Mouse (Mus musculus) myocyte (in vitro differentiated cells): ENCODE results near the gene Vmn1r60. TPM values are rescaled to one million over a fixed set of nuclear protein-coding genes. Genes with fewer than 3 reads are reported as not detected.
"Not testable (repeated sequence)": the region's sequence is repeated elsewhere in the genome, so short reads cannot be mapped to it uniquely, and the experiment has no call there.

Experiments used
- H3K27me3 ChIP-seq: one replicate; pipeline ENCODE4 v1.6.1; 2011; ENCODE audit not compliant: control insufficient read depth, insufficient read depth, insufficient read length
- H3K36me3 ChIP-seq: one replicate; pipeline ENCODE4 v1.6.1; 2011; ENCODE audit not compliant: control insufficient read depth, insufficient read depth
- H3K4me2 ChIP-seq: one replicate; pipeline ENCODE4 v1.6.1; 2011; ENCODE audit warnings: low read depth, control low read depth
- H3K4me3 ChIP-seq: one replicate; pipeline ENCODE4 v1.5.1; 2011; ENCODE audit warnings: mild to moderate bottlenecking, control low read depth, moderate library complexity
- H3K79me2 ChIP-seq: one replicate; pipeline ENCODE4 v1.6.1; 2011; ENCODE audit not compliant: control insufficient read depth, insufficient read depth
- H3ac ChIP-seq: one replicate; pipeline ENCODE4 v1.6.1; 2011; ENCODE audit not compliant: control insufficient read depth, insufficient read length
- polyA plus RNA-seq: library from polyadenylated mRNA; unstranded; fragments of >200 nt; fragmentation: generic; extraction: Trizol; gene quantifications from one replicate; pipeline ENCODE4 v1.2.1, GENCODE M21; 2012; ENCODE audit warnings: missing spikeins

Gene Vmn1r60
- polyA plus RNA-seq: not detected

GRCm38 (mm10) chr7:5547217-5547616 lies at the start of gene Vmn1r60:
Gene Vmn1r60, minus strand, starts transcription at chr7:5547317.
- H3K4me2 ChIP-seq, H3K79me2 ChIP-seq, H3K27me3 ChIP-seq, H3K4me3 ChIP-seq, H3K36me3 ChIP-seq, H3ac ChIP-seq: not testable (repeated sequence)

DNA sequence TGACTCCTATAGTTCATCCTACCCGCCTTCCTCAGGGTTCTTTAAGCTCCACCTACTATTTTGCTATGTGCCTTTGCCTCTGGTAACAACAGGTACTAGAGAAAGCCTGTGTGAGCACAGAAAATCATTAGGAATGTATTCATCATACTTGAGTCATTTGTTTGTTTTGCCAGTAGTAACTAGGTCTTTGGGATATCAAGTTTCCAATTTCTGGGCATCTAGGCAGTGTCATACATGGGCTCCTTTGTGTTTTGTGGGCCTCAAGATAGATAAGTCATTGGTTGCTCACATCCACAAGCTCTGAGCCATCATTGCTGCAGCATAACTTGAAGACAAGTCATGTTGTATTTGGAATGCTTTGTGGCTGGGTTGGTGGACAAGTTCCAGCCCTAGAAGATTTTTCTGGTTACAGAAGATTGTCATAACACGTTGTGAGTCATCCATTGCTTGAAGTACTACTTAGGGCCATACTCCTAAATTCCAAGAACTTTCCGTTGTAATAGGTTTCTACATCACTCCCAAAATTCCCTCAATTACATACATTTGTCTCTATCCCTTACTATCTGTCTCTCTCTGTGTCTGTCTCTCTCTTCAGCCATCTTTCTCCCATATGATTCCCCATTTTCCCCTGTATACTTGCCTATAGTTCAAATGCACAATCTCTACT lies 6.2 kb downstream of the Vmn1r60 start:
- not testable (repeated sequence) for H3K27me3 ChIP-seq, H3ac ChIP-seq, H3K79me2 ChIP-seq, H3K36me3 ChIP-seq, H3K4me3 ChIP-seq
- peak overlapping the region; percentile 13 for H3K4me2 ChIP-seq

- H3ac ChIP-seq: not testable (repeated sequence)
Measured at GRCm38 (mm10) chr7:5493856-5494255, 53.3 kb downstream of the Vmn1r60 start, which contains the start of gene Vmn2r28. Gene Vmn2r28, minus strand, starts transcription at chr7:5493956.

More at GRCm38 (mm10) chr7:5493856-5494255, 53.3 kb downstream of the Vmn1r60 start, which contains the start of gene Vmn2r28:
- H3K27me3 ChIP-seq, H3K4me2 ChIP-seq, H3K36me3 ChIP-seq, H3K4me3 ChIP-seq, H3K79me2 ChIP-seq: not testable (repeated sequence)

Other genes with a start within 250 kb of the Vmn1r60 start
- gene Gm5065, start 196.8 kb downstream of the Vmn1r60 start, polyA plus RNA-seq: not detected
- gene Nlrp2, start 196.3 kb downstream of the Vmn1r60 start, polyA plus RNA-seq: not detected
- not detected for gene Vmn1r58, start 133.9 kb downstream of the Vmn1r60 start, polyA plus RNA-seq
- gene Vmn1r59, start 90.5 kb downstream of the Vmn1r60 start, polyA plus RNA-seq: not detected
- not detected for gene Vmn2r28, start 53.4 kb downstream of the Vmn1r60 start, polyA plus RNA-seq
- gene Vmn1r61, start 66.0 kb upstream of the Vmn1r60 start, polyA plus RNA-seq: not detected
- gene Vmn1r62, start 126.3 kb upstream of the Vmn1r60 start, polyA plus RNA-seq: not detected